Mouse (Mus musculus) ES-Bruce4 (cell line): ENCODE results near the gene Tspan4. TPM values are rescaled to one million over a fixed set of nuclear protein-coding genes. Genes with fewer than 3 reads are reported as not detected.

Source experiments
- H3K27ac ChIP-seq: 2 replicates; pipeline ENCODE4 v1.5.1; 2012; ENCODE audit warnings: low read length, inconsistent platforms; ENCODE audit not compliant: insufficient read depth
- H3K27me3 ChIP-seq: 2 replicates; pipeline ENCODE4 v1.6.1; 2012; ENCODE audit warnings: mild to moderate bottlenecking, low read length, inconsistent platforms; ENCODE audit not compliant: control insufficient read depth, poor library complexity, insufficient read depth, severe bottlenecking
- H3K36me3 ChIP-seq: 2 replicates; pipeline ENCODE4 v1.6.1; 2012; ENCODE audit warnings: inconsistent platforms, mild to moderate bottlenecking, low read length, moderate library complexity; ENCODE audit not compliant: control insufficient read depth, poor library complexity, insufficient read depth, severe bottlenecking
- H3K4me1 ChIP-seq: one replicate; pipeline ENCODE4 v1.8.1; 2011; ENCODE audit warnings: low read length; ENCODE audit not compliant: control insufficient read depth, insufficient read depth
- H3K4me3 ChIP-seq: 2 replicates; pipeline ENCODE4 v1.5.1; 2011; ENCODE audit warnings: low read depth, mild to moderate bottlenecking, low read length
- H3K9ac ChIP-seq: 2 replicates; pipeline ENCODE4 v1.6.1; 2012; ENCODE audit warnings: low read depth, mild to moderate bottlenecking, inconsistent platforms; ENCODE audit not compliant: poor library complexity, severe bottlenecking
- H3K9me3 ChIP-seq: replicated peaks from 2 replicates; pipeline ENCODE4 v1.6.1; 2012; ENCODE audit warnings: mild to moderate bottlenecking, low read length, inconsistent platforms; ENCODE audit not compliant: control insufficient read depth, poor library complexity, insufficient read depth, severe bottlenecking
- CTCF ChIP-seq: IDR thresholded peaks from one replicate; pipeline ENCODE4 v1.8.1; 2011; ENCODE audit warnings: low read depth, low read length
- EP300 ChIP-seq: IDR thresholded peaks from 2 replicates; pipeline ENCODE4 v1.6.1; 2011; ENCODE audit warnings: low read depth, low read length; ENCODE audit not compliant: insufficient read depth
- POLR2A ChIP-seq: IDR thresholded peaks from one replicate; pipeline ENCODE4 v1.8.1; 2011; ENCODE audit warnings: low read length; ENCODE audit not compliant: insufficient read depth
- polyA plus RNA-seq: library from polyadenylated mRNA; stranded (reverse); fragments of >200 nt; gene quantifications from 2 replicates; pipeline ENCODE4 v1.2.4, GENCODE M21; 2011; ENCODE audit warnings: low read depth; ENCODE audit not compliant: missing spikeins, insufficient read depth, insufficient read length

Tspan4 gene
- polyA plus RNA-seq, 1 experiment, result 37.4 TPM

GRCm38 (mm10) chr7:141470637-141470944, 4.4 kb upstream of the Tspan4 start:
- Histone ChIP-seq H3K4me3 (no peak overlapping the region), H3K27me3 (no peaks in the 10 kb centered on the region), H3K36me3 (peaks cover 22% of the 10 kb centered on the region), H3K9ac (no peak overlapping the region), H3K27ac (no peak overlapping the region), H3K4me1 (peaks cover 3% of the 10 kb centered on the region), H3K9me3 (no peaks in the 10 kb centered on the region)
- TF ChIP-seq POLR2A (no peak), CTCF (no peak), EP300 (no peak)

GRCm38 (mm10) chr7:141471236-141471635, 3.8 kb upstream of the Tspan4 start:
- H3K4me3 ChIP-seq, result no peak overlapping the region
- no peaks in the 10 kb centered on the region for H3K27me3 ChIP-seq
- no peaks in the 10 kb centered on the region for H3K9me3 ChIP-seq
- H3K9ac ChIP-seq, result no peak overlapping the region
- H3K27ac ChIP-seq, result no peak overlapping the region
- no peak for TF ChIP-seq CTCF
- no peak for TF ChIP-seq EP300
- no peak for TF ChIP-seq POLR2A
- peaks cover 22% of the 10 kb centered on the region for H3K36me3 ChIP-seq
- H3K4me1 ChIP-seq, result peaks cover 3% of the 10 kb centered on the region

- Histone ChIP-seq H3K4me1 (no peaks in the 10 kb centered on the region), H3K36me3 (peaks cover 22% of the 10 kb centered on the region), H3K27ac (no peak overlapping the region), H3K27me3 (no peaks in the 10 kb centered on the region), H3K9me3 (no peaks in the 10 kb centered on the region), H3K4me3 (no peak overlapping the region), H3K9ac (no peak overlapping the region)
- TF ChIP-seq EP300 (no peak), POLR2A (no peak), CTCF (no peak)
Observed at GRCm38 (mm10) chr7:141472226-141472625, 2.8 kb upstream of the Tspan4 start.

- TF ChIP-seq POLR2A, result no peak
- no peak for TF ChIP-seq EP300
- no peak for TF ChIP-seq CTCF
- Histone ChIP-seq H3K4me1 (no peaks in the 10 kb centered on the region), H3K36me3 (peaks cover 22% of the 10 kb centered on the region), H3K9ac (no peak overlapping the region), H3K27ac (no peak overlapping the region), H3K9me3 (no peaks in the 10 kb centered on the region), H3K4me3 (no peak overlapping the region), H3K27me3 (no peaks in the 10 kb centered on the region)
Observed at GRCm38 (mm10) chr7:141472763-141473162, 2.3 kb upstream of the Tspan4 start.

- no peaks in the 10 kb centered on the region for H3K9me3 ChIP-seq
- H3K9ac ChIP-seq, result peak overlapping the region; percentile 92
- TF ChIP-seq CTCF (no peak), POLR2A (no peak), EP300 (no peak)
- no peaks in the 10 kb centered on the region for H3K27me3 ChIP-seq
- no peak overlapping the region for H3K27ac ChIP-seq
- peaks cover 22% of the 10 kb centered on the region for H3K36me3 ChIP-seq
- H3K4me3 ChIP-seq, result peak overlapping the region; percentile 98
- H3K4me1 ChIP-seq, result no peaks in the 10 kb centered on the region
Observed at GRCm38 (mm10) chr7:141474160-141474559, 880 bp upstream of the Tspan4 start.

DNA sequence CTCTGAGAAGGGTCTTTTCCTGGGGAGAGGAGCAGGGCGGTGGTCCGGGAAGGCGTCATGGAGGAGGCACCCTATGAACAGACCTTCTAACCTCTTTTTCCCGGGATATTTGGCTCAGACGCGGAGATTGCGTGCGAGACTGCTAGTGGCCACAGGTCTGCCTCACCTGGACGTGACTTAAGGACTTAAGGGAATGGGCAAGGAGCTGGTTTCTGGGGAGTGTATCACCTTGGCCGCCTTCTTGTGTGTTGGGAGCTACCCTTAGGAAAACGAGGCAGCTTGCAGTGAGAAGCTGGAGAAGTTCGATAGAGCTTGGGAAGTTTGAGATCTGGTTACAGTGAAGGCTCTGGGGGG, 742 bp downstream of the Tspan4 start:
- H3K4me1 ChIP-seq, result no peaks in the 10 kb centered on the region
- no peak overlapping the region for H3K27ac ChIP-seq
- peak overlapping the region; percentile 98 for H3K4me3 ChIP-seq
- H3K27me3 ChIP-seq, result no peaks in the 10 kb centered on the region
- H3K36me3 ChIP-seq, result peaks cover 18% of the 10 kb centered on the region
- H3K9ac ChIP-seq, result peak overlapping the region; percentile 92
- no peaks in the 10 kb centered on the region for H3K9me3 ChIP-seq
- TF ChIP-seq POLR2A (no peak), CTCF (no peak), EP300 (no peak)
